Mouse (Mus musculus) olfactory bulb, adult 2 months (tissue): Measurements from ENCODE around the gene Fam168b. TPM values are rescaled to one million over a fixed set of nuclear protein-coding genes. Genes with fewer than 3 reads are reported as not detected.

Source experiments
- H3K27ac ChIP-seq: fragments of 200-500 bp; 2 replicates; pipeline ENCODE4 v1.5.1; 2012; ENCODE audit warnings: low read depth, low read length; ENCODE audit not compliant: insufficient read depth
- H3K4me1 ChIP-seq: fragments of 200-500 bp; 2 replicates; pipeline ENCODE4 v1.6.1; 2012; ENCODE audit warnings: low read length; ENCODE audit not compliant: control insufficient read depth, insufficient read depth
- H3K4me3 ChIP-seq: fragments of 200-500 bp; 2 replicates; pipeline ENCODE4 v1.5.1; 2012; ENCODE audit warnings: mild to moderate bottlenecking, low read depth, low read length, moderate library complexity; ENCODE audit not compliant: insufficient read depth
- CTCF ChIP-seq: fragments of 200-500 bp; IDR thresholded peaks from 2 replicates; pipeline ENCODE4 v1.5.1; 2012; ENCODE audit warnings: low read depth, mild to moderate bottlenecking, low read length, moderate library complexity; ENCODE audit not compliant: insufficient read depth
- POLR2A ChIP-seq: fragments of 200-500 bp; IDR thresholded peaks from 2 replicates; pipeline ENCODE4 v1.6.1; 2012; ENCODE audit warnings: mild to moderate bottlenecking, low read depth, low read length, moderate library complexity; ENCODE audit not compliant: insufficient read depth
- WGBS: fragments of 180-500 bp; shearing (Covaris S2); methylation state at CpG from one replicate; pipeline ENCODE4 v1.1.7; 2018; 5-methylcytosine and 5-hydroxymethylcytosine counted together
- polyA plus RNA-seq: library from polyadenylated mRNA; stranded (reverse); fragments of >200 nt; gene quantifications from 2 replicates; pipeline ENCODE4 v1.2.4, GENCODE M21; 2012; ENCODE audit warnings: low replicate concordance; ENCODE audit not compliant: missing spikeins, insufficient read depth, insufficient read length

Fam168b gene
- polyA plus RNA-seq, 1 experiment = 285 TPM

- Histone ChIP-seq H3K4me1 (peaks cover 5% of the 10 kb centered on the region; the same call in 1 of the 2 replicates), H3K4me3 (no peak overlapping the region), H3K27ac (no peak overlapping the region)
- no peak for TF ChIP-seq POLR2A
- 64% methylated on average over 6 of the region's 6 CpGs for whole genome bisulfite sequencing
Observed at GRCm38 (mm10) chr1:34768875-34769274, 74.0 kb downstream of the Fam168b start.

GRCm38 (mm10) chr1:34767851-34768250, 75.0 kb downstream of the Fam168b start:
- Histone ChIP-seq H3K4me1 (peaks cover 5% of the 10 kb centered on the region; the same call in 1 of the 2 replicates), H3K4me3 (no peak overlapping the region), H3K27ac (no peak overlapping the region)
- no peak for TF ChIP-seq POLR2A
- no peak for TF ChIP-seq CTCF
- 68% methylated on average over 4 of the region's 4 CpGs for WGBS

GRCm38 (mm10) chr1:34766899-34767298, 76.0 kb downstream of the Fam168b start:
- H3K27ac ChIP-seq = no peak overlapping the region
- WGBS = 61% methylated on average over 1 of the region's 1 CpGs
- peaks cover 5% of the 10 kb centered on the region; the same call in 1 of the 2 replicates for H3K4me1 ChIP-seq
- no peak for TF ChIP-seq POLR2A
- TF ChIP-seq CTCF = no peak
- no peak overlapping the region for H3K4me3 ChIP-seq

Other genes with a start within 250 kb of the Fam168b start
- 621 TPM in 1 of 2 replicates, not detected in the other for gene Plekhb2, start 6.9 kb upstream of the Fam168b start, polyA plus RNA-seq